Mouse (Mus musculus): Measurements from ENCODE around the gene Nuak1. TPM values are rescaled to one million over a fixed set of nuclear protein-coding genes. Genes with fewer than 3 reads are reported as not detected.

Nuak1 gene
- total and polyA plus RNA-seq, 2 experiments: 0.65 to 1.4 TPM

DNA sequence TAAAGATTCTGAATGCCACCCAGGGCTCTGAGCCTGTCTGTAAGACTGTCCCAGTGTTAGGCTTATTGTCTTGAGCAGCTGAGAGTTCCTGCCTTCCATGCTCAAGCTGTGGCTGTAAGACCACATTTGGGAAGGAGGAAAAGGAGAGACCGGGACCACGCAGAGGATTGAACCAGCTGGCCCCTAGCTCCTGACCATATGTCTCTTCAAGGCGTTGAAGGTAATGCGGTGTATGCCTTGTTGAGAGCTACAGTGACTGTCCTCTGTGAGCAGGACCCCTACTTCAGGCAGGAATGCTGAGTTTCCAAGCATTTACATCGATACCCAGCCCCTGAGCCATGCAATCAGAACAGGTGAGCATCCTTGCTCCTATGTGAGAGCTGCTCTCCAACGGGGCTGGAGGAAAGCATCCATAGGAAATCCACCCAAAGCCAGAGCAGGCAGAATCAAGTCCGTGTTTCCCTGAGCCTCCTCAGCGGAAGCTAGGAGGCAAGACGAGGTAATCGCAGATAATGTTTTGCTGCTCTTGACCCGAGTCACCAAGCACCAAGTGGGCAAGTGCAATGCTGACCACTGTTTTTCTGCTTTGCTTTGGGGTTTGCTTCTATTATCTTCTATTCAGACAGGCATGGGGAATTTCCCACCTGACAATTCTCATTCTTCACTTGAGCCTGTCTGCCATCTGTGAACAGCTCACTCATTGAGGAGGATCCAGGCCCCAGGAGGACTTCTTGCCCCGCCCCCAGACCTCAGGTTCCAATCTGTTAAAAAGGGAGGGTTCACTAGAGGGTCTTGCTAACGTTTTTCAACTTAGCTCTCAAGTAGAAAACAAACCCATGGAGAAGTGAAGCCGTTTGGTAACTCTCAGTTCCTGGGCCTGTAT is 3.0 kb downstream of the Nuak1 start:
- Histone ChIP-seq H3K79me2 (ENCODE audit: control insufficient read depth, insufficient read depth, low read length) (no peaks in the 10 kb centered on the region; the same call in 1 of the 2 replicates), H3K27ac (replicated peaks; ENCODE audit: insufficient read depth, low read depth, low read length) (no peak overlapping the region), H3K36me3 (ENCODE audit: control insufficient read depth, insufficient read depth, low read length) (no peaks in the 10 kb centered on the region), H3K4me3 (ENCODE audit: insufficient read depth, low read depth, low read length) (no peak overlapping the region), H3K9ac (ENCODE audit: low read depth, low read length) (no peak overlapping the region), H3K27me3 (ENCODE audit: control insufficient read depth, insufficient read depth, low read length) (no peaks in the 10 kb centered on the region), H3K4me1 (ENCODE audit: control insufficient read depth, insufficient read depth, low read length) (peaks cover 5% of the 10 kb centered on the region)
- 71% methylated on average over 14 of the region's 14 CpGs for WGBS
- TF ChIP-seq CTCF (IDR thresholded peaks at IDR 0.05; ENCODE audit: low read depth, low read length) (no peak), POLR2A (IDR thresholded peaks at IDR 0.05; ENCODE audit: extremely low read depth, insufficient read depth, low read length) (no peak)
- no peak for DNase-seq (ENCODE audit: extremely low read depth, low read depth, low spot score)

DNA sequence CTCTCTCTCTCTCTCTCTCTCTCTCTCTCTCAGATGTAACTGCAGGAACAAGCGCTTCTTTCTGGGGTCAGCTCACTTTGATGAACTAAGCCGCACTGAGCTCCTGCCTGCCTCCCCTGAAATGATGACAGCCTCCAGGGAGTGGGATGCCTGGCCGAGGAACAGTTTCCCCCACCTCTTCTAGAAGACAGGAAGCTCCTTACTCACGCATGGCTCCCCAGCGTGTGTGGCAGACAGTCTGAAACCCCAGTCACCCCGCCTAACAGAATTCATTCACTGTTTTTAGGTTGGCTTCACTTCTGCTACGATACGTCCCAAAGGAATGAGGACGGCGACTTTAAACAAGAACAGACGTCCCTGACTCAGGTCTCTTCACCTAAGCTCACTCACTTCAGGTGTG is 4.5 kb downstream of the Nuak1 start:
- Histone ChIP-seq H3K27ac (replicated peaks; ENCODE audit: insufficient read depth, low read depth, low read length) (no peak overlapping the region), H3K9ac (ENCODE audit: low read depth, low read length) (no peak overlapping the region), H3K4me3 (ENCODE audit: insufficient read depth, low read depth, low read length) (no peak overlapping the region), H3K79me2 (ENCODE audit: control insufficient read depth, insufficient read depth, low read length) (peaks cover 4% of the 10 kb centered on the region; the same call in 1 of the 2 replicates), H3K36me3 (ENCODE audit: control insufficient read depth, insufficient read depth, low read length) (no peaks in the 10 kb centered on the region), H3K27me3 (ENCODE audit: control insufficient read depth, insufficient read depth, low read length) (no peaks in the 10 kb centered on the region), H3K4me1 (ENCODE audit: control insufficient read depth, insufficient read depth, low read length) (no peaks in the 10 kb centered on the region; the same call in 1 of the 2 replicates)
- WGBS: 92% methylated on average over 11 of the region's 11 CpGs
- TF ChIP-seq CTCF (IDR thresholded peaks at IDR 0.05; ENCODE audit: low read depth, low read length) (no peak), POLR2A (IDR thresholded peaks at IDR 0.05; ENCODE audit: extremely low read depth, insufficient read depth, low read length) (no peak)
- no peak for DNase-seq (ENCODE audit: extremely low read depth, low read depth, low spot score)

DNA sequence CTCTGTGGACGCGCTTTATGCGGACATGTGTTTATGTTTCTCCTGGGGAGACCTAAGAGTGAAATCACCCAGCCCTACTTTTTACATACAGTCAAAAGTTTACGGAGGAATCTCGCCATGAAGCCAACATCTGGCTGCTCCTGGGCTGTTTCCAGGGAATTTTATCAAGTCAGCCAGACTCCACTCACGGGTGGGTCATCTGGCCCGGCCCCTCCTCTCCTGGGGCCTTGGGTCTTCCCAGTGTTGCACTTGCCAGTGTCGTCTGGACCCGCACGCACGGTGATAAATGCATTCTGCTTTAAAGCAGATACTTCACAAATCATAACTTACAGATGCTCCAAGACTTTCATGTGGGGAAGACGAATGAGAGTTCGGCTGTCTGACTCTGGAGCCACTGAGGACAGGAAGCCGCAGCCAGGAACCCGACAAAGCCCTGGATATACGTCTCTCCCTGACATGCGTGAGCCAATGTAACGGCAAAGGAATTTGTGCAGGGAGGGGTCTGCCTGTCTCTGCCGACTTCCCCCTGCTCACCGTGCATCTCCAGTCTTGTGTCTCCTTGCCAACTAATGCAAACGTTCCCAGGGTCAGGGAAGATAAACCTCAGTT is 7.1 kb downstream of the Nuak1 start:
- Histone ChIP-seq H3K27me3 (ENCODE audit: control insufficient read depth, insufficient read depth, low read length) (no peaks in the 10 kb centered on the region), H3K4me1 (ENCODE audit: control insufficient read depth, insufficient read depth, low read length) (no peaks in the 10 kb centered on the region), H3K9ac (ENCODE audit: low read depth, low read length) (no peak overlapping the region), H3K36me3 (ENCODE audit: control insufficient read depth, insufficient read depth, low read length) (no peaks in the 10 kb centered on the region), H3K79me2 (ENCODE audit: control insufficient read depth, insufficient read depth, low read length) (peaks cover 4% of the 10 kb centered on the region; the same call in 1 of the 2 replicates), H3K27ac (replicated peaks; ENCODE audit: insufficient read depth, low read depth, low read length) (no peak overlapping the region), H3K4me3 (ENCODE audit: insufficient read depth, low read depth, low read length) (no peak overlapping the region)
- 84% methylated on average over 21 of the region's 21 CpGs for WGBS
- DNase-seq (ENCODE audit: extremely low read depth, low read depth, low spot score): no peak
- TF ChIP-seq CTCF (IDR thresholded peaks at IDR 0.05; ENCODE audit: low read depth, low read length) (no peak), POLR2A (IDR thresholded peaks at IDR 0.05; ENCODE audit: extremely low read depth, insufficient read depth, low read length) (no peak)

DNA sequence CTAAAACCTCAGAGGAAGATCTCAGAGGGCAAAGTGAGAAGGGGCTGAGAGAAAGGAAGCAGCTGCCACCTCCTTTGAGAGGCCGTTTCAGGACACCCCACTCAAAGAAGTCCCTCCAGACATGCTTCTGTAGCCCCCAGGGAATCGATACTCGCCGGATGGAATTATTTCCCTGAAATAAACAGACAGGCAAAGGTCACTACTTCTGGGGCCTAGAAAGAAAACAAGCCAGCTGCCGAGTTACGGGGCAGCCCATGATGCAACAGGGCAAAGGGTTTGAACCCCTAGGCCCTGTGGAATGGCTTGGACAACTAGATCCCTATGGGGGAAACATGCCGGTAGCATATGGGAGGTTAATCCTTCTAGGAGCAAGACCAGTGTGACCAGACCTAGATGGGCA is 16.0 kb downstream of the Nuak1 start:
- no peak overlapping the region for H3K4me3 ChIP-seq (ENCODE audit: insufficient read depth, low read depth, low read length)
- H3K4me1 ChIP-seq (ENCODE audit: control insufficient read depth, insufficient read depth, low read length): peaks cover 6% of the 10 kb centered on the region
- no peaks in the 10 kb centered on the region for H3K79me2 ChIP-seq (ENCODE audit: control insufficient read depth, insufficient read depth, low read length)
- peak; percentile 78 for DNase-seq (ENCODE audit: extremely low read depth, low read depth, low spot score)
- 20% methylated on average over 7 of the region's 7 CpGs for WGBS
- H3K27me3 ChIP-seq (ENCODE audit: control insufficient read depth, insufficient read depth, low read length): no peaks in the 10 kb centered on the region
- no peaks in the 10 kb centered on the region for H3K36me3 ChIP-seq (ENCODE audit: control insufficient read depth, insufficient read depth, low read length)
- H3K27ac ChIP-seq (replicated peaks; ENCODE audit: insufficient read depth, low read depth, low read length): peak overlapping the region; percentile 37; the same call in 1 of the 2 replicates
- H3K9ac ChIP-seq (ENCODE audit: low read depth, low read length): no peak overlapping the region
- no peak for TF ChIP-seq CTCF (IDR thresholded peaks at IDR 0.05; ENCODE audit: low read depth, low read length)
- no peak for TF ChIP-seq POLR2A (IDR thresholded peaks at IDR 0.05; ENCODE audit: extremely low read depth, insufficient read depth, low read length)

DNA sequence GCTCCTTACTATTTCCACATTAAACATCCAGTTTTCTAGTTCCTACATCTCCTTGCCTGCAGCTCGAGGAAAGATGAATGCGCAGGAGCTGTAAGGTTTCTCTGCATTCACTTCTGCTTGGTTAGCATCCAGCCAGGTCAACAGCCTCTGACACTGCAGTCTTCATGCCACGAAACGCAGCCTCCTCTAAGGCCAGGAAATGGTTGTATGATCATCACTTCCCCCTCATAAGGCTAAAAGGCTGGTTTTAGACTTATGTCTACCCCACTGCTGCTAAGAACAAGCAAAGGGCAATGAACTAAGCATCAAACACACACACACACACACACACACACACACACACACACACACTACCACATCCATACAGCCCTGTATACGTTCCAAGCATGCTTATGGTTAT is 16.5 kb downstream of the Nuak1 start:
- Histone ChIP-seq H3K27me3 (ENCODE audit: control insufficient read depth, insufficient read depth, low read length) (no peaks in the 10 kb centered on the region), H3K9ac (ENCODE audit: low read depth, low read length) (no peak overlapping the region), H3K4me3 (ENCODE audit: insufficient read depth, low read depth, low read length) (no peak overlapping the region), H3K36me3 (ENCODE audit: control insufficient read depth, insufficient read depth, low read length) (no peaks in the 10 kb centered on the region), H3K4me1 (ENCODE audit: control insufficient read depth, insufficient read depth, low read length) (peaks cover 6% of the 10 kb centered on the region), H3K27ac (replicated peaks; ENCODE audit: insufficient read depth, low read depth, low read length) (no peak overlapping the region), H3K79me2 (ENCODE audit: control insufficient read depth, insufficient read depth, low read length) (no peaks in the 10 kb centered on the region)
- no peak for TF ChIP-seq POLR2A (IDR thresholded peaks at IDR 0.05; ENCODE audit: extremely low read depth, insufficient read depth, low read length)
- TF ChIP-seq CTCF (IDR thresholded peaks at IDR 0.05; ENCODE audit: low read depth, low read length): no peak
- peak; percentile 28 for DNase-seq (ENCODE audit: extremely low read depth, low read depth, low spot score)
- WGBS: 63% methylated on average over 5 of the region's 5 CpGs

Data from liver, adult 2 months (tissue).